Mouse (Mus musculus) left cerebral cortex, postnatal 14 days (tissue): ENCODE results near the gene Pus7l. TPM values are rescaled to one million over a fixed set of nuclear protein-coding genes. Genes with fewer than 3 reads are reported as not detected.

ENCODE experiments used
- DNase-seq, 2 experiments: peaks; one replicate each; pipeline ENCODE4 v3.0.0; 2021 to 2022; ENCODE audit warnings: low spot score in 2 of 2, mixed read lengths in 1 of 2
- intact Hi-C: fragments of 180-260 bp; cut with DNase I; formaldehyde crosslinking; loops from one replicate; pipeline ENCODE4 v1.15.1; 2025
- long read RNA-seq, 2 experiments: library from polyadenylated mRNA; stranded (forward); transcript quantifications; one replicate each; pipeline ENCODE4 v2.0.0; 2021
- total RNA-seq, 2 experiments: library from RNA; stranded (reverse); gene quantifications; 2 replicates each; pipeline ENCODE4 v1.2.3; 2021

Pus7l gene
- 1 to 10 TPM; 3.7 to 4.4 TPM for total RNA-seq
- long read RNA-seq, experiment 1, transcript Pus7l-201 (9 exons, 2,840 nt) = major isoform, 5 of 6 reads
- long read RNA-seq, experiment 1, partial matches to known transcripts = 0 of 6 reads
- long read RNA-seq, experiment 1, other reads (novel, unspliced or antisense) = 1 of 6 reads
- long read RNA-seq, experiment 2, partial matches to known transcripts = 0 of 2 reads
- long read RNA-seq, experiment 2, other reads (novel, unspliced or antisense) = 0 of 2 reads

- DNase-seq = peak; percentile 93
- intact Hi-C loops = no loop called here
Measured at GRCm38 (mm10) chr15:94543409-94544051, at the start of gene Pus7l, which contains the start of gene Irak4. Gene Pus7l, minus strand, starts transcription at chr15:94543547. Gene Irak4, plus strand, starts transcription at chr15:94543643.

- intact Hi-C loops = no loop called here
- DNase-seq = no peak
Measured at GRCm38 (mm10) chr15:94591356-94591755, 48.0 kb upstream of the Pus7l start.

GRCm38 (mm10) chr15:94590083-94590482, 46.7 kb upstream of the Pus7l start:
- intact Hi-C loops = no loop called here
- no peak for DNase-seq

- intact Hi-C loops = loop anchor here (5.0 kb wide), 1 partner anchor 42 kb away; no protein-coding TSS in a partner anchor
- peak; percentile 98 for DNase-seq
Measured at GRCm38 (mm10) chr15:94589219-94590075, 46.1 kb upstream of the Pus7l start, which contains the start of gene Twf1. Gene Twf1, minus strand, starts transcription at chr15:94589889.

GRCm38 (mm10) chr15:94587826-94588715, 44.7 kb upstream of the Pus7l start:
- no peak for DNase-seq
- intact Hi-C loops = loop anchor here (5.0 kb wide), 1 partner anchor 41 kb away; no protein-coding TSS in a partner anchor

- intact Hi-C loops = loop anchor here (5.0 kb wide), 1 partner anchor 37 kb away; no protein-coding TSS in a partner anchor
Measured at GRCm38 (mm10) chr15:94584738-94585137, 41.4 kb upstream of the Pus7l start.

GRCm38 (mm10) chr15:94583153-94583552, 39.8 kb upstream of the Pus7l start:
- DNase-seq = no peak
- intact Hi-C loops = no loop called here

More at GRCm38 (mm10) chr15:94584738-94585137, 41.4 kb upstream of the Pus7l start:
- no peak for DNase-seq

GRCm38 (mm10) chr15:94582000-94582593, 38.8 kb upstream of the Pus7l start:
- no peak for DNase-seq
- intact Hi-C loops = no loop called here

GRCm38 (mm10) chr15:94574566-94575268, 31.4 kb upstream of the Pus7l start:
- DNase-seq = no peak
- intact Hi-C loops = no loop called here

GRCm38 (mm10) chr15:94572746-94573145, 29.4 kb upstream of the Pus7l start:
- intact Hi-C loops = no loop called here
- no peak for DNase-seq

GRCm38 (mm10) chr15:94571501-94571900, 28.2 kb upstream of the Pus7l start:
- intact Hi-C loops = no loop called here

GRCm38 (mm10) chr15:94568496-94569182, 25.3 kb upstream of the Pus7l start:
- DNase-seq = no peak
- intact Hi-C loops = no loop called here

More at GRCm38 (mm10) chr15:94571501-94571900, 28.2 kb upstream of the Pus7l start:
- no peak for DNase-seq

GRCm38 (mm10) chr15:94565854-94566253, 22.5 kb upstream of the Pus7l start:
- no peak for DNase-seq
- intact Hi-C loops = no loop called here

GRCm38 (mm10) chr15:94564909-94565308, 21.6 kb upstream of the Pus7l start:
- intact Hi-C loops = no loop called here
- DNase-seq = no peak

GRCm38 (mm10) chr15:94558895-94559656, 15.7 kb upstream of the Pus7l start:
- DNase-seq = no peak
- intact Hi-C loops = no loop called here

GRCm38 (mm10) chr15:94557442-94557841, 14.1 kb upstream of the Pus7l start:
- peak; percentile 94 to 96 for DNase-seq
- intact Hi-C loops = loop anchor here (2.0 kb wide), 1 partner anchor 103 kb away; no protein-coding TSS in a partner anchor

GRCm38 (mm10) chr15:94553536-94553935, 10.2 kb upstream of the Pus7l start:
- intact Hi-C loops = no loop called here
- no peak for DNase-seq
